24 mouse cellular contexts compared by ENCODE assay signal in the genomic region with DNA sequence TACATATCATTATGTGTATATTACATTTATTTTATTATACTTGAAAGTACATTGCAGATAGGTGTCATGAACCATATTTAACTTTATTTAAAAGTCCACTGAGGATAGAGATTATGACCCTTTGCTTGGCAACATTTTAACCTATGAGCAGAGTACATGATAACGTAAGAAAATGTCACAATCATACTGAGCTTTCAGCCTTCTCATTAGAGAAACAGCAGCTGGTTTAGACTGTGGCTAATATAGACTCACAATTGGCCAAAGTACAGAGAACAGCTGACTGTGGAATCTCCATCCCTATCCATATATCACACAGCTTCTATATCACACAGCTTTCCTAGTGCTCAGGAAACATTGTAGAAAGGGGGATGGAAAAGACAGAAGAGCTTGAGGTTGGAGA.
"Had no signal": no experiment of that assay in that cellular context is flagged by ENCODE, and none has a peak within 500 bp of the region (broad histone marks: within the 10 kb centered on the region; RNA-seq: fewer than 3 reads in every experiment).

No protein-coding gene starts in this region.

- H3K9me3 ChIP-seq: heart, embryonic 10.5 days; heart, embryonic 12.5 days; hindbrain, embryonic 10.5 days; hindbrain, embryonic 12.5 days; limb, embryonic 13.5 days; limb, embryonic 15.5 days; liver, embryonic 12.5 days had no signal

- H3K27me3 ChIP-seq: heart, embryonic 12.5 days; hindbrain, embryonic 12.5 days; limb, embryonic 15.5 days; liver, embryonic 12.5 days had no signal

- H3K27ac ChIP-seq: gastrocnemius, adult 2 months; heart, embryonic 10.5 days; hindbrain, embryonic 10.5 days; hindbrain, embryonic 12.5 days; hindbrain, embryonic 14.5 days; limb, embryonic 13.5 days; limb, embryonic 15.5 days; liver, embryonic 12.5 days had no signal

- H3K36me3 ChIP-seq: heart, embryonic 10.5 days; heart, embryonic 12.5 days; hindbrain, embryonic 10.5 days; hindbrain, embryonic 12.5 days; limb, embryonic 13.5 days; limb, embryonic 15.5 days; liver, embryonic 12.5 days had no signal

- ATAC-seq: hindbrain, embryonic 16.5 days; inflammation-experienced regulatory T-cells, adult 6 months; liver, embryonic 12.5 days had no signal

- H3K4me3 ChIP-seq: gastrocnemius, adult 2 months; heart, embryonic 10.5 days; heart, embryonic 12.5 days; hindbrain, embryonic 10.5 days; hindbrain, embryonic 12.5 days; limb, embryonic 13.5 days; limb, embryonic 15.5 days; liver, embryonic 12.5 days had no signal

- H3K4me1 ChIP-seq: heart, embryonic 10.5 days; heart, embryonic 12.5 days; hindbrain, embryonic 10.5 days; hindbrain, embryonic 12.5 days; limb, embryonic 13.5 days; liver, embryonic 12.5 days had no signal

- DNase-seq: gastrocnemius, adult 2 months; gastrocnemius, postnatal 10 days; gastrocnemius, postnatal 25 days; heart, adult 18-20 months; heart, postnatal 10 days; heart, postnatal 4 days; kidney, adult 11 months; kidney, adult 2 months; kidney, adult 9 months; kidney, postnatal 14 days; kidney, postnatal 36 days; layer of hippocampus, adult 9-11 months; layer of hippocampus, postnatal 36 days; left cerebral cortex, postnatal 4 days had no signal

- H3K9ac ChIP-seq: heart, embryonic 12.5 days; hindbrain, embryonic 12.5 days; hindbrain, embryonic 14.5 days; limb, embryonic 13.5 days; limb, embryonic 15.5 days; liver, embryonic 12.5 days had no signal

- H3K4me2 ChIP-seq: heart, embryonic 12.5 days; hindbrain, embryonic 12.5 days; hindbrain, embryonic 14.5 days; limb, embryonic 13.5 days; limb, embryonic 15.5 days; liver, embryonic 12.5 days had no signal
